Mouse (Mus musculus): ENCODE data around the gene Tmem265. TPM values are rescaled to one million over a fixed set of nuclear protein-coding genes. Genes with fewer than 3 reads are reported as not detected.

Tmem265 gene
- polyA plus RNA-seq, 1 experiment = not detected

DNA sequence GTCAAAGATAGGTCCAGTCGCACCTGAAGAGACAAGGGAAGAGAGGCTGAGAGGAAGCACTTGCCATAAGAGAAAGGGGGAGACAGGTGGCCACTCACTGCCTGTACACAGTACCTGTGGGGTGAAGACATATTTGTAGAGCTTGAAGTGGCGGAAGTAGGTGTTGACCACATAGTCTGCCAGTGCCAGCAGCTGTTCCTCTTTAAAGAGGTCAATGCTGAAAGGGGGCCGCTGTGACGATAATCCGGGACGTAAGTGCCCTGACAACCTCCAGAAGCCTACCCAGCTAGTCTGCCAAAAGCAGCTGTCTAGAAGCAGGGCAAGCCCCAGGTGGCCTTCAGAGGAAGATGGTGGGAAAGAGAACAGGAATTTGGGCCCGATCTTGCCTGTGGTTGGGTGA, 23.8 kb downstream of the Tmem265 start:
- no peak overlapping the region for H3K4me2 ChIP-seq (ENCODE audit: low read depth)
- no peak overlapping the region for H3K4me3 ChIP-seq
- H3K27me3 ChIP-seq (ENCODE audit: control insufficient read depth, insufficient read depth, insufficient read length) = no peaks in the 10 kb centered on the region
- H3K79me2 ChIP-seq (ENCODE audit: control insufficient read depth, insufficient read depth) = peaks cover 14% of the 10 kb centered on the region
- H3ac ChIP-seq (ENCODE audit: control insufficient read depth, insufficient read length) = no peak overlapping the region
- H3K36me3 ChIP-seq (ENCODE audit: control insufficient read depth, insufficient read depth) = peaks cover 5% of the 10 kb centered on the region
- TF ChIP-seq USF1 (IDR thresholded peaks at IDR 0.05; ENCODE audit: low read depth) (no peak), TCF12 (IDR thresholded peaks at IDR 0.05; ENCODE audit: insufficient read depth, poor library complexity, severe bottlenecking) (no peak), CEBPB (IDR thresholded peaks at IDR 0.05; ENCODE audit: insufficient read depth, poor library complexity, severe bottlenecking) (no peak), MYOG (IDR thresholded peaks at IDR 0.05; ENCODE audit: control insufficient read depth in 1 of 3, insufficient read depth in 1 of 3, insufficient read length in 2 of 3, low read depth in 2 of 3) (no peak), E2F4 (IDR thresholded peaks at IDR 0.05; ENCODE audit: insufficient read depth) (no peak), REST (IDR thresholded peaks at IDR 0.05; ENCODE audit: insufficient read depth, insufficient read length) (no peak), POLR2A (IDR thresholded peaks at IDR 0.05; ENCODE audit: insufficient read length, low read depth) (no peak)

DNA sequence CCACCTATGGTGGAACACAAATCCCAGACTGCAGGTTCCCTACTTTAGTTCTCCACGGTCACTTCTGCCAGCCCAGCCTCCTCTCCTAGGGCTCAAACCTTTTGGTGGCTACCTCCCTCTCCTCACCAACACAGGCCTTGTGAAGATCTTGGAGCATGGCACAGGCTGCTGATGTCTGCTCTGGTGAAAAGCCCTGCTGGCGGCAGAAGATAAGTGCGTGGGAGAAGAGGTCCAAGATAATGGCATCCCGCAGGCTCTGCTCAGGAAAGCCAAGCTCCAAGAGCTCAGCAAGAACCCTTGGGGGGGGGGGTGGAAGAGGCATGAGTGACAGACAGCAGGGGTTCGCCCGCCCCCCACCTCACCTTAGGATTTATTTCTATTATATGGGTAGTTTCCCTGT, 25.0 kb downstream of the Tmem265 start:
- TF ChIP-seq E2F4 (IDR thresholded peaks at IDR 0.05; ENCODE audit: insufficient read depth) = no peak
- TF ChIP-seq USF1 (IDR thresholded peaks at IDR 0.05; ENCODE audit: low read depth) = no peak
- no peak for TF ChIP-seq SRF (IDR thresholded peaks at IDR 0.05; ENCODE audit: control insufficient read depth, insufficient read length, low read depth)
- TF ChIP-seq CEBPB (IDR thresholded peaks at IDR 0.05; ENCODE audit: insufficient read depth, poor library complexity, severe bottlenecking) = no peak
- TF ChIP-seq MYOD1 (IDR thresholded peaks at IDR 0.05; ENCODE audit: control insufficient read depth in 1 of 3, insufficient read length in 2 of 3, low read depth in 2 of 3) = no peak
- no peak for TF ChIP-seq MAX (IDR thresholded peaks at IDR 0.05; ENCODE audit: low read depth)
- no peak for TF ChIP-seq TCF12 (IDR thresholded peaks at IDR 0.05; ENCODE audit: insufficient read depth, poor library complexity, severe bottlenecking)
- TF ChIP-seq TCF3 (IDR thresholded peaks at IDR 0.05; ENCODE audit: insufficient read length, low read depth) = no peak
- TF ChIP-seq MYOG (IDR thresholded peaks at IDR 0.05; ENCODE audit: control insufficient read depth in 1 of 3, insufficient read depth in 1 of 3, insufficient read length in 2 of 3, low read depth in 2 of 3) = no peak
- no peak for TF ChIP-seq POLR2AphosphoS2 (IDR thresholded peaks at IDR 0.05; ENCODE audit: insufficient read length, low read depth)
- TF ChIP-seq REST (IDR thresholded peaks at IDR 0.05; ENCODE audit: insufficient read depth, insufficient read length) = no peak
- TF ChIP-seq POLR2A (IDR thresholded peaks at IDR 0.05; ENCODE audit: insufficient read length, low read depth) = no peak
- no peak overlapping the region for H3ac ChIP-seq (ENCODE audit: control insufficient read depth, insufficient read length)
- H3K4me2 ChIP-seq (ENCODE audit: low read depth) = no peak overlapping the region
- no peak overlapping the region for H3K4me3 ChIP-seq
- peaks cover 14% of the 10 kb centered on the region for H3K79me2 ChIP-seq (ENCODE audit: control insufficient read depth, insufficient read depth)
- H3K27me3 ChIP-seq (ENCODE audit: control insufficient read depth, insufficient read depth, insufficient read length) = no peaks in the 10 kb centered on the region
- peaks cover 4% of the 10 kb centered on the region for H3K36me3 ChIP-seq (ENCODE audit: control insufficient read depth, insufficient read depth)

DNA sequence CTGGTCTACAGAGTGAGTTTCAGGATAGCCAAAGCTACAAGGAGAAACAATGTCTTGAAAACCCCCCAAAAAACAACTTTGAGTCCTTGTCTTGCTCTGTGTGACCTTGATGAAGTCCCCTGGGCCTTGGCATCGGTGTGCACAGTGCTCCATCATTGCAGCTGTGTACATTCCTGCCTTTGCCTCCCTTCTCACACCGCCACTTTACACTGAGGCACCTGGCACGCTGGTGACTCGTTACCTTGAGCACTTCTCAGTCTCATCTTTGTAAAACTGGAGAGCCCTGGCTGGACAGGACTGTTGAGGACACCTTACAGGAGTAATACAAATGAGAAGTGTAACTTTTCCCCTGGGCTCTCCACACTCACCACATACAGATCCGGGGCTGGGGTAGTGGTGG, 26.0 kb downstream of the Tmem265 start:
- Histone ChIP-seq H3ac (ENCODE audit: control insufficient read depth, insufficient read length) (no peak overlapping the region), H3K4me3 (peak overlapping the region; percentile 70), H3K27me3 (ENCODE audit: control insufficient read depth, insufficient read depth, insufficient read length) (no peaks in the 10 kb centered on the region), H3K4me2 (ENCODE audit: low read depth) (peak overlapping the region; percentile 98), H3K36me3 (ENCODE audit: control insufficient read depth, insufficient read depth) (peaks cover 2% of the 10 kb centered on the region), H3K79me2 (ENCODE audit: control insufficient read depth, insufficient read depth) (peaks cover 14% of the 10 kb centered on the region)
- TF ChIP-seq MAX (IDR thresholded peaks at IDR 0.05; ENCODE audit: low read depth) (no peak), REST (IDR thresholded peaks at IDR 0.05; ENCODE audit: insufficient read depth, insufficient read length) (no peak), SRF (IDR thresholded peaks at IDR 0.05; ENCODE audit: control insufficient read depth, insufficient read length, low read depth) (no peak), TCF12 (IDR thresholded peaks at IDR 0.05; ENCODE audit: insufficient read depth, poor library complexity, severe bottlenecking) (no peak)

DNA sequence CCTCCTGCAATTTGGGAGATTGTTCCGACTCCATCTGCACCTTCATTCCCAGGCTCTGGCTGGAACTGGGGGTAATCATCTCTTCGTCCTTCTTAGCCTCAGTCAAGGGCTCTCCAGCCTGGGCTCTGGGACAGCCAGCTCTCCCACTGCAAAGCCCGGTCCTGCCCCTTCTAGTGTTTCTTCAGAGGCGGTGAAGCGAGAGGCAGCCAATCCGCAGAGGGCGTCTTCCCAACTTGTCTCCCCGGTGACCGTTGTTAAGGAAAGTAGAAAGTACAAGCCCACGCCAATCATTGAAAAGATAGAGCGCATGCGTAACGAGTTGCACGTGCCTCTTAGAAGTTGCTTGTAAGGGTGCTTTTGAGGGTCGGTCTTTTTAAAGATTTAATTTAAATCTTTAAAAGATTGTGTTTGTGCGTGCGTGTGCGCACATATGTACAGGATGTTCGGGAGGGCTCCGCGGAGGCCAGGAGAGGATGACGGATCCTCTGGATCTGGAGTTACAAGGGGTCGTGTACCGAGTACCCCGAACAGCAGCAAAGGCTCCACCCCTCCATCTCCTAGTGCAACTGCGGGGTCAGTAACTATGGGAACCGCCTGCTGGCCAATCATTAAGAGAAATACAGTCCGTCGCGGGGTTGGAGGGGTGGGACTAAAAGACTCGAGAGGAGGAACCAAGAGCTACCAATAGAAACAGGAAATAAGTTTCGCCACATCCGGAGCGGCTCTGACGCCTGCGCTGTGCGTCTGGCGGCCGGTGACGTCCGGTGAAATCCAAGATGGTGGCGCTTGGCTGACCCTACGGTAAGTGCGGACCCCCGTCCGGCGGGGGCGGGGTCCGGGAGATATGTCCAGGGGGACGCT, 27.1 kb downstream of the Tmem265 start, which contains the start of the genes Ccdc189 and Rnf40:
Gene Ccdc189, minus strand, starts transcription at position 585 of the 861 bp plus-strand sequence.
Gene Rnf40, plus strand, starts transcription at position 757 of the 861 bp plus-strand sequence.
- Histone ChIP-seq H3K27me3 (ENCODE audit: control insufficient read depth, insufficient read depth, insufficient read length) (no peaks in the 10 kb centered on the region), H3K79me2 (ENCODE audit: control insufficient read depth, insufficient read depth) (peaks cover 14% of the 10 kb centered on the region), H3K4me3 (peak within 1 kb of the TSS; percentile 70), H3ac (ENCODE audit: control insufficient read depth, insufficient read length) (peak within 1 kb of the TSS; percentile 47), H3K36me3 (ENCODE audit: control insufficient read depth, insufficient read depth) (peaks cover 1% of the 10 kb centered on the region), H3K4me2 (ENCODE audit: low read depth) (peak within 1 kb of the TSS; percentile 98)
- TF ChIP-seq USF1 (IDR thresholded peaks at IDR 0.05; ENCODE audit: low read depth) (peak; percentile 47), TCF3 (IDR thresholded peaks at IDR 0.05; ENCODE audit: insufficient read length, low read depth) (no peak), POLR2AphosphoS2 (IDR thresholded peaks at IDR 0.05; ENCODE audit: insufficient read length, low read depth) (peak; percentile 44), POLR2A (IDR thresholded peaks at IDR 0.05; ENCODE audit: insufficient read length, low read depth) (peak; percentile 70), E2F4 (IDR thresholded peaks at IDR 0.05; ENCODE audit: insufficient read depth) (no peak), MYOG (IDR thresholded peaks at IDR 0.05; ENCODE audit: control insufficient read depth in 1 of 3, insufficient read depth in 1 of 3, insufficient read length in 2 of 3, low read depth in 2 of 3) (no peak)

DNA sequence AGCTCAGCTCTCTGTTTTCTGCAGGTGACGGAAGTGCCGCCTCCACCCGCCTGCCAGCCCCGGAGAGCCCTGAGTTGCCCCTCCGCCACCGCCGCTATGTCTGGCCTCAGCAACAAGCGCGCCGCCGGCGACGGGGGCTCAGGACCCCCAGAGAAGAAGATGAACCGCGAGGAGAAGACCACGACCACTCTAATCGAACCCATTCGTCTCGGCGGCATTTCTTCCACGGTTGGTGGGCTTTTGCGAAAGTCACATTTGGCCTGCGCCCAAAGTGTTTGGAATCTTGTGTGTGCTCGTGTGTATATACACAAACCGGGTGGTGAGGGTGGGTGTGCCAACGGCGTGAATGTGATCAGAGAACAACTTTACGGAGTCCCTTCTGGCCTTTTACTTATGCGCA, 27.7 kb downstream of the Tmem265 start:
- Histone ChIP-seq H3ac (ENCODE audit: control insufficient read depth, insufficient read length) (peak overlapping the region; percentile 47), H3K36me3 (ENCODE audit: control insufficient read depth, insufficient read depth) (peaks cover 5% of the 10 kb centered on the region)

More for the DNA sequence above, 27.7 kb downstream of the Tmem265 start:
- peak overlapping the region; percentile 70 for H3K4me3 ChIP-seq
- H3K79me2 ChIP-seq (ENCODE audit: control insufficient read depth, insufficient read depth) = peaks cover 14% of the 10 kb centered on the region
- TF ChIP-seq TCF3 (IDR thresholded peaks at IDR 0.05; ENCODE audit: insufficient read length, low read depth) (no peak), POLR2AphosphoS2 (IDR thresholded peaks at IDR 0.05; ENCODE audit: insufficient read length, low read depth) (no peak), CEBPB (IDR thresholded peaks at IDR 0.05; ENCODE audit: insufficient read depth, poor library complexity, severe bottlenecking) (no peak), MYOG (IDR thresholded peaks at IDR 0.05; ENCODE audit: control insufficient read depth in 1 of 3, insufficient read depth in 1 of 3, insufficient read length in 2 of 3, low read depth in 2 of 3) (no peak), E2F4 (IDR thresholded peaks at IDR 0.05; ENCODE audit: insufficient read depth) (no peak), TCF12 (IDR thresholded peaks at IDR 0.05; ENCODE audit: insufficient read depth, poor library complexity, severe bottlenecking) (no peak)
- H3K4me2 ChIP-seq (ENCODE audit: low read depth) = peak overlapping the region; percentile 93
- no peaks in the 10 kb centered on the region for H3K27me3 ChIP-seq (ENCODE audit: control insufficient read depth, insufficient read depth, insufficient read length)
